Mouse (Mus musculus) G1E (cell line): Measurements from ENCODE around the gene Aldh4a1.

Experiments used
- CTCF ChIP-seq: IDR thresholded peaks from 2 replicates; pipeline ENCODE4 v1.5.1; 2012; ENCODE audit warnings: low read depth, low read length, inconsistent platforms, mixed read lengths
- GATA1 ChIP-seq: IDR thresholded peaks from 2 replicates; pipeline ENCODE4 v1.6.1; 2012; ENCODE audit warnings: borderline replicate concordance, low read length, inconsistent platforms, mixed read lengths
- TAL1 ChIP-seq: conservative IDR thresholded peaks from 2 replicates; pipeline ENCODE4 v1.6.1; 2012; ENCODE audit warnings: low read depth, low read length, inconsistent platforms, mixed read lengths

GRCm38 (mm10) chr4:139579466-139579865 is 43.2 kb upstream of the Aldh4a1 start:
- TF ChIP-seq CTCF = no peak
- TF ChIP-seq GATA1 = no peak
- TF ChIP-seq TAL1 = no peak
